Mouse (Mus musculus) gastrocnemius, postnatal 36 days (tissue): ENCODE data around the gene Samd5. TPM values are rescaled to one million over a fixed set of nuclear protein-coding genes. Genes with fewer than 3 reads are reported as not detected.

Source experiments
- DNase-seq, 2 experiments: peaks; one replicate each; pipeline ENCODE4 v3.0.0; 2022
- intact Hi-C: fragments of 180-260 bp; cut with DNase I; formaldehyde crosslinking; loops from one replicate; pipeline ENCODE4 v1.15.1; 2025
- long read RNA-seq, 2 experiments: library from polyadenylated mRNA; stranded (forward); transcript quantifications; one replicate each; pipeline ENCODE4 v2.0.0; 2021
- total RNA-seq, 2 experiments: library from RNA; stranded (reverse); gene quantifications; 2 replicates each; pipeline ENCODE4 v1.2.3; 2021

Samd5 gene
- 1 to 10 TPM; 1.6 to 1.7 TPM for total RNA-seq
- long read RNA-seq, experiment 1, result 0 reads
- long read RNA-seq, experiment 2, partial matches to known transcripts, result 0 of 1 reads
- long read RNA-seq, experiment 2, other reads (novel, unspliced or antisense), result 1 of 1 reads

DNA sequence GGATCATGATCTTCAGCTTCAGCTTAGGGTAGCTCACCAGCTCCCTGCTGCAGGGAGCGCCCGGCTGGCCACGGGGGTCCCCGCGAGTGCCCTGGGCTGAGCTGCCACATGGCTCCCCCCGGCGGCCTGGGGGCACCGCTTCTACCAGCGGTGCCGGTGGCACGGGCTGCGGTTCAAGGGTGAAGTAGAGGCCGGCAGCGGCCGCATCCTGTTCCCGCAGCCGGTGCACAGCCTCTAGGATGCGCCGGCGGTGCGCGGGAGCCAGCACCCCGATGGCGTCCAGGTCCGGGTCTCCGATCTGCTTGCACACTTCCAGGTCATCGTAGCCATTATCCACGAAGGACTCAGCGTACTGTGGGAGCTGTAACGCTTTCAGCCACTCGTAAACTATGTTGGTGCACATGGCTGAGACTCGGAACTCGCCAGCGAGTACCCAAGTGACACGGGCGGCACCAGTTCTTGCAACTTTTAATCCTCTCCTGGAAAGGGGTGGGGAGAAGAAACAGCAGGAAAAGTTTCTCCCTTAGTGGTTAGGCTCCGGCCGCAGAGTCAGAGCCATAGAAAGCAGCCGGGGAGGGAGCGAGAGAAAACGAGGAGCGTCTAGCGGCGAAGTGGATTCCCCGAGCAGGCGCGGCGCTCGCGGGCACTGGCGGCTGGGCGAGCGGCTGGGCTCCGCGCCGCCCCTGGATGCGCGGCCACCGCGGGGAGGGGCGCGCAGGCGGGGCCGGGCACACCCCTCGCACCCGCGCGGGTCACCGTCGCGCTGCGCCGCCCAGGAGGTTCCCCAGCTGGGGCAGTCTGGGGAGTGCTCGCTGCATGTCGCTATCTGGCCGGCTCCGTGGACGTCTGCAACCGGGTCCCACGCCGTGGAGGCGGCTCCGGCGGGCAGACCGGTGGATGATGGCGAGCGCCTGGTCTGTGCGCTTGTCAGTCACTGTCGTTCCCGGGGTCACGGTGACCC lies at the start of gene Samd5:
Samd5 (minus strand) TSS at position 648 of the 961 bp plus-strand sequence.
- intact Hi-C loops, result loop anchor here (5.0 kb wide), 1 partner anchor 623 kb away; no protein-coding TSS in a partner anchor
- DNase-seq, result peak; percentile 25 to 35

DNA sequence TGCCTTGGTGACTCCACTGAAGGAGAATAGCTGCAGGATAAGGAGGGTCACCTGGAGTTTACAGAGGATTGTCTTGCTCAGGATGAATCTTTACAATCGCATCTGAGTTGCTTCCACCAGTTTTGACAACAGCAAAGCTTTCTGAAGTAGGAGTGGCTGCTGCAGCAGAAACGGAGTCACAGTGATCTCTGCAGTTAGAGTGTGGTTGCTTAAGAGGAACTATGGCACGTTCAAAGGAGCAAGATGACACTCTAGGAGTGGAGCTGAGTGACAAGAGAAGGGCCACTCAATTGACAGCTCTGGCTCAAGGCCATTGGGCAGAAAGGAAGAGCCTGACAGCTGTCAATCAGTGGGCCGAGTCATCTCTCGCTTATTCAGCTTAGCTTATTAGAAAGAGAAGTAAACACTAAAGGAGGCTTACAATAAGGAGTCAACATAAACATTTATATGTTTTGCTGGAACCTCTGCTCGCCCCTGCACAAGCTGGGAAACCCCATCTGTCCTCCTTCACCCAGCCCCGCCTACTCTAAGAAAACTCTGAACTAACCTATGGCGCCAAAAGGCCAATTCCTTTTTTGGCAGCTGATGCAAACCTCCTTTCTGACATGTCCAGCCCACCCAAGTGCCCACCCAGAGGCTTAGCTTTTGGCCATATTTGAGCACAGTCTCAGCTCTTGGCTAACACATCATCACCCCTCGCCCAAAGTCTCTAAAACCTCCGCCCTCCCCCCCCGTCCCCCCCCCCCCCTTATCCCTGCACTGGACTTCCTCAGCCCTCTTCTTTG lies 47.7 kb upstream of the Samd5 start:
- intact Hi-C loops, result no loop called here
- DNase-seq, result no peak

DNA sequence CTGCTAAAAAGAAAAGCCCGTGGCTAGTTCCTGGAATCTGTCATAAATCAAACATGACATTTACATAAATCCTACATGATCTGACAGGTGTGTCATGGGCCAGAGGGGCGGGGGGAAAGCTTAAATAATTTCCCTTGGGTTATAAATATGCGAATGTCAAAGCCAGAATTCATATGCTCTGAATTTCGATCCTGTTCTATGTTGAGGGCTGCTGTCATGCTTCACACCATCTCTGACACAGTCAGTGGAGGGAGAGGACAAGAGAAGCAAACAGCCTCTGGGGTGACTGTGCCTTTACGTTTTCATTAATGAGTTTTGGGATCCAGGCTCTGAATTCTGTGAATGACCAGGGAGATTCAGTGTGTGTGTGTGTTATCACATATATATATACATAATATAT lies 45.0 kb upstream of the Samd5 start:
- intact Hi-C loops, result no loop called here
- DNase-seq, result no peak

DNA sequence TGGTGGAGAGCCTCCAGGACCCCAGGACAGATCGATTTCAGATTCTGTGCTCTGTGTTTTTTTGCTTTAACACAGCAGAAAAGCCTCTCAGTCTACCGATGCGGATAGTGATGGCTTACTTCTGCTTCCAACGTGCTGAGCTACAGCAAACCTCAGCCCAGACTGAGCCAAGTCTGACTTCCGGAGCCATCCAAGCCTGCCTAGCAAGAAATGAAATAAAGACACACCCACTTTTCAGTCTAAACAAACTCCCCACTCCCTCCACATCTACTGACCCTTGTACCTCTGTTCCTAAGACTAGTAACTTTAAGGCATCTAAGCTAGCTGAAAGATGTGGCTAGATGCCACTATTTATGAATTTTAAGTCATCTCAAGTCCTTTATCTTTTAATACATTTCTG lies 43.1 kb upstream of the Samd5 start:
- no peak for DNase-seq
- intact Hi-C loops, result no loop called here

DNA sequence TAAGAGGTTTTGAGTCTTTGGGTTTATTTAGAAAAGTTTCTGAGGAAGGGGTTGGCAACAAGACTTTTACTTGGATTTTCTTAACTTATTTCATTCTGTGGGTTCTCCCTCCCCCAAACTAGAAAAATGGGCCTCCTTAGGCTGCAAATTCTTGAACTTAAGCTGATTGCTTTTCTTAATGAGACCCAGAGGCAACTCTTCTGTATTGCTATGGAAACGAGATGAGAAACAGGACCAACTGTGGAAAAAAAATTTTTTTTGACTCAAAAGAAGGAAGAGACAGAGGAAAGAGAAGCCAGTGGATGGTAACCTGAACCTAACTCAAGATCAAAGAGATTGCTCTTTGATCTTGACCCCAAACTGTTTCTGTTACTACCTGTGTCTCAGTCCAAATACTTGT lies 29.9 kb upstream of the Samd5 start:
- no peak for DNase-seq
- intact Hi-C loops, result no loop called here

DNA sequence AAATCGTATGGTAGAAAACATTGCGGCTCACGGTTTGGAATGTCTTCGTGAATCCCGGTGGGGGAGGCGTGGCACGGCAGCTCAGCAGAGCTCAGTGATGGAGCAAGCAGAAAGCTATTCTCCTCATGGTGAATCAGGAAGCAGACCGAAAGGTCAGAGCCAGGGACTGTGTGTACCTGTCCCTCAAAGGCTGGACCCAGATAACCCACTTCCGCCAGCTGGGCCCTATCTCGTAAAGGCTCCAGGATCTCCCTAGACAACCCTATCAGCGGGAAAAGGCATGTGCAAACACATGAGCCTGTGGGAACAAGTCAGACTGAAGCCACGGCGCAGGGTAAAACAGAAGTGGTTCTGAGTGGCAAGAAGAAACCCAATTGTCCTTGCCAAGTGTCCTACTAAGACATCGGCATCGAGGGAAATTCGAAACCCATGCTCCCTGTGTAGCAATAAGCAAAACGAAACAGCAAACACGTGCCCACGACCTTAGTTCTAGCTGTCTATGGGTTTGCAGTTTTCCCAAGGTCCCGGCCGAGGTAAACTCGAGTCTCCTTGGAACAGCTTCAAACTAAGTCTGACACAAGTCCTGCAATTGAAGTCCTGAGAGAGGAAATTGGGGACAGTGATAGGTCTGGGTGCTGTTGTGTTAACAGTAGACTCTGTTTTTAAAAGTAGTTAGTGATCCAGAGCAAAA lies 24.2 kb upstream of the Samd5 start:
- intact Hi-C loops, result no loop called here
- DNase-seq, result no peak

DNA sequence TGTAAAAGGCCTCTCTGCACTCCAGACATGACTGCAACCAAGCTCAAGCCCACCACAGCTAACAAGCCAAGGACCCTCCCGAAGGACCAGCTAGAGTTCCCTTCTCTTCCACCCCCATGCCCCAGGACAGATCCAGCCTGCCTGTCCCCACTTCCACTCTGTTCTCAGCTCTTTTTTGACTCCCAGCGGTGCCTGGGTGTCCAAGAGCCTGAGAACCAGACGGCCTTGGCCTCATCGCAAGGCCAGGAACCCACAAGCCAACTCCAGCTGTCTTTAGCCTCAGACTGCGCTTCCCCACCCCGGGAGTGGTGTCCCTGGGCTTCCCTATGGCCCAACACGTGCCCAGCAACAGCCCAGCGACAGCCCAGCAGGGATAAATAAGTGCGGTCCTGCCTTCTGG lies 23.1 kb upstream of the Samd5 start:
- intact Hi-C loops, result no loop called here
- no peak for DNase-seq

DNA sequence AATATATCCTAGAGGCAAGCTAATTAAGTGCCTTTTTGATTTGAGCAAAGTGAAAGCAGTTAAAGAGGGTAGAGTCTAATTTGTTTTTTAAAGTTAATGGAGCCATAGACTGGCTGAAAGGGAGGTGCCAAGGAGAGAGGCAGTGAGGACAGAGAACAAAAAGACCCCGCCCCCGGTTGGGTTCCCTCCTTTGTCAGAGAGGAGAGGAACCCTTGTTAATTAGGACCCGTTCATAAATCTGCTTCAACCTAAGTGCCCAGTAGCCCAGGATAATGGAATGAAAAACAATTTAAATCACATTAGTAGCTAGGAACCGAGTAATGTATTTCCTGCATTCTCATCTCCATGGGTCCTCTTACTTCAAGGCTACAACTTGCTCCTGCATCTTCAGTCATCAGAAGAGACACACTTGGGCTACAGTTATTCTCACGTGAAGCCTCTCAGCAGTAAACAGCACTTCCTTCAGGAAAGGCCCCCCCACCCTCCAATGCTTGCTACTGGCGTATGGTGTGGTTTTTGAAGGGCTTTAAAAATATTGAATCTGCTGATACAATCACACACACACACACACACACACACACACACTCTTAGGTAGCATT lies 21.6 kb upstream of the Samd5 start:
- intact Hi-C loops, result no loop called here
- DNase-seq, result no peak

DNA sequence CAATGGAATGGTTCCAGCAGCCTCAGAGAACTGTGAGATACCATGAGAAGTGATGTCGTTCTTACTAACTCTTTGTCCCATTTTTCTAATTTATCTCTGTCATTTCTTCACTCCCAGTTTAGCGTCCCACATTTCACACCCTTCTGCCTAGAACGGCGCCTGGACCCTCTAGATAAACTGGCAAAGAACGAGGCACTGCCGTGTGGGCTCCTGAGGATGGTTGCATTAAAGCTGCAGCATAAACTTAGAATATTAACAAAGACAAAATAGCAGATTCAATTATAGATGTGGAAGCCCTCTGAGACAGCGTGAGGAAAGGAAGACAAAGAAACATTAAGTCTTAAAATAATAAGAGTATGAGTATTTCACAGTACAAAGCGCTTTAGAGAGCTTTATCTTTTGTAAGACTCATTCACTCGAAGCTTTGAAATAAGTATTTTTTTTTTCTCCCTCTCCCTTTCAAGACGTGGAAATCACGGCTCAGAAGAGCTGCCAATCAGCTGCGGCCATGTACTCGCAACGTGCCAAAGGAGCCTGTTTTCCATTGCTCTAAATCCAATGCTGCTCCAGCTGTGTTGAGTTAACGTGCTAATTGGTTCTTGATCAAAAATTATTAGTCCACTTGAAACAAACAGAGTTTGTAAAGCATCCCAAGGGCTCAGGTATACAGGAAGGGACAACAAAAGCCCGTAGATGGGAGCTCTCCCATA lies 19.1 kb upstream of the Samd5 start:
- no peak for DNase-seq
- intact Hi-C loops, result no loop called here

DNA sequence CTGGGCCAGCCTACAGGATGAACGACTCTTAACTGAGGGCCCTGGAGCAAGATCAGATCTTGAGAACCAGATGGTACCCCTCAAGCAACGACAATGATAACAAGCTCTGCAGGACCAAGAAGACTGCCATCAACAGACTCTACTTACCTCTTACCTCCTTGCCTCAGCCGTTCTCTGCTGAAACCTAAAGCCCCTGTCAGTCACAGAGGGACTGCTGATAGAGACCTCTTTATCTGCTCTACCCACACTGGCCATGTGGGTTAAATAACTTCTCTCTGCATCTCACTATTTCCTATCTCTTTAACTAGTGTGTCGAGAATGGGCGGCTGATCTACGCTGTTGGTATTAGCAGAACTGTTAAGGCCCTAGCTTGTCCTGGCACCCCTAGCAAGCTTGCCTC lies 5.9 kb upstream of the Samd5 start:
- intact Hi-C loops, result no loop called here

DNA sequence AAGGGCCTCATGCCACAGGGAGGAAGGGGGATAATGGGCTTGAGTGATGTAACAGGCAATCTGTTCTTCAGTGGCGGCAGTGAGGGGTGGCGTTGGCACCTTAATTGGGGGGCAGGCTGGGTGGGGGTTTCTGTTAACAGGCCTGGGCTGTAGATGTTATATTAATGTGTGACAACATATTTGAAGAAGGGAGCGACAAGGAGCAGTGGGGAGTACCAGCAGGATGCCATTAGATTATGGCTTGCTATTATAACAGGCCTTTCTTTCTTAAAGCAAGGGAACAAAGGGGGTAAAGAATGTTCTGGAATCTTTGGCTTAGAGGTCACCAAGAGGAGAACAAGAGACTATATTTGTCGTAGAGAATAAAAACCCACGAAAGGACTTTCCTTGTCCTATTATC lies 4.9 kb upstream of the Samd5 start:
- intact Hi-C loops, result loop anchor here (5.0 kb wide), 1 partner anchor 628 kb away; no protein-coding TSS in a partner anchor
- no peak for DNase-seq

More for the DNA sequence above, 5.9 kb upstream of the Samd5 start:
- no peak for DNase-seq

DNA sequence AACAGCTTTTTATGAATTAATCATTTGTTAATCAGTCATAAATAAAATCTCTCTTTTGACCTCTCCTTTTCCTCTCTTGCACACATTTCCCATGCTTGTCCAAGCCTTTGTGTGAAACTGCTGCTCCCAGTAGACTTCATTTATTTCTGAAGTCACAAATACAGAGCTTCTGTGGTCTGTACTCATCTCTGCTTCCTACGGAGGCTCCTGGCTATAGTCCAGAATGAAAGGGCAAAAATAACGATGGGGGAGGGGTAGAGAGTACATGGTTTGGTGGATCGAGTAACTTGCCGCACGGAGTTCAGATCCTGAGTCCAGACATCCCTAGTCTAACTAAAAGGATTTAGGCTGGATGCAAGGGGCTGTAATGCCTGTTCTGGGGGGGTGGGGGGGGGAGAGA lies 3.1 kb upstream of the Samd5 start:
- intact Hi-C loops, result loop anchor here (5.0 kb wide), 1 partner anchor 626 kb away; no protein-coding TSS in a partner anchor

DNA sequence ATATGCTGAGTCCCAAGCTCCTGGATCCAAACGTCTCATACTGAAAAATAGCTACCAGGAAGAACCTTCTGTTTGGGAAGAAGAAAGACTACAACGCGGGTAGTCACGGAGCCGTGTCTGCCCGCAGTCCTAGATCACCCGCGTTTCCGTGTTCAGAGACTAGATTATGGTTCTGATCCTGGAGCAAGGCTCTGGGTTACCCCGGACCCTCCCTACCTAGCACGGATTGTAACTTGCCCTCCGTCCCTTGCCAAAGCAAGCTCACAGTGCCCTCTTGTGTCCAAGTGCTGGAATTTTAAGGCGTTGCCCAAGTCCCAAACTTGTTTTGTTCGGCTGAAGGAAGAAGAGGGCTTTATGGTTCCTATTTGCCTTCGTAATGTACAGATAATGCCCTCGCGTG lies 1.9 kb upstream of the Samd5 start:
- intact Hi-C loops, result loop anchor here (1.0 to 5.0 kb wide), 3 partner anchors 100 to 625 kb away; no protein-coding TSS in a partner anchor

More for the DNA sequence above, 3.1 kb upstream of the Samd5 start:
- DNase-seq, result no peak

DNA sequence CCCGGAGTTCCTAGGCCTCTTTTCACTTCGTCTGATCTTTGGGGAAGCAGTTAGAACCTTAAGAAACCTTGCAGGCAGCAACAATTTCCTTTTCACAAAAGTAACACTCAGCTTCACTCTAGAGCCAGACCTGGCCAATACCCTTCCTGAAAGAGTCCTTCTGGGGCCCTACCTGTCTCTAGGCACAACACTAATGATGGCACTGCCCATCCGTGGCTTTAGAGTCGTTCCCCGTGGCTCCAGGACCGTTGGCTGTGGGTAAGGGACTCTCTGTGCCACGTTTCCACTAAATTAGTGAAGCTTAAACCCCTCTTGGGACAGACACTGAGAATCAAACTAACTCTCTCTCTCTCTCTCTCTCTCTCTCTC lies 1.4 kb upstream of the Samd5 start:
- intact Hi-C loops, result loop anchor here (1.0 to 5.0 kb wide), 2 partner anchors 99 to 624 kb away; no protein-coding TSS in a partner anchor
- DNase-seq, result no peak

More for the DNA sequence above, 1.9 kb upstream of the Samd5 start:
- DNase-seq, result peak; percentile 39 to 58

DNA sequence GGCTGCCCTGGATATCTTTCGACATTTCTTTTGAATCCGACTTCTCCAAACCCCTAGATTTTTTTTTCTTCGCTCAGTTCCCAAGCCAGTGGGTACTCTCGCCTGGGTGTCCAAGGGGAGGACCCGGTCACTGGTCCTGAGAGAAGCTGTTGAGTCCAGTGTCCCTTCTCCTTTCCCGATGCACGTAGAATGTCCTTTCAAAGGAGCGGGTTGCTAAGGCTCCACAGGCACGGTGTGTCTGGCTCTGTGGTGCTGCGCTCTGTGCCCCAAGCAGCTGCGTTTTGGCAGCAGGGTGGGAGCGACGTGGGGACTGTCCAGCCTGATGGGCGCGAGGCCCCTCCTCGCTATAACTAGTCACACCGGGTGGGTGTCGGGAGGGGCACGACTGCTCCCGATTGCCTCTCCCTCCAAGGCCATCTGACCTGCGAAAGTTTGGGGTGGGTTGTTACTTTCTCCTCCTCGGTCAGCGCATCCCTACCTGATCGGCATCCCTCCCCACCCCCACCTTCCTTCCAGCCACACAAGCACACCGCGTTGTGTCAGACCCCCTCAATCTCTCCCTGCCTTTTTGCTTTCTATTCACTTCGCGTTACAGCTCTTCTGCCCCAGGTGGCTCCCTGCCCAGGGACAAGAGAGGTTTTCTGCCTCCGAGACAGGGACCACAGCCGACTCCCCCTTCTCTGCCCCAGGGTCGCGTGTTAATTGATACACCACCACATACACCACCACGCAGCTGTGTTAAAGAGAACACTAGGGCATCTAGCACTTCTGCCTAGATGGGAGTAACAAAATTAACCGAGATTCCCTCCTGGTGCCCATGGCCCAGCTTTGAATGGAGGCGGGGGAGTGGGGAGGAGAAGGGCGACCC lies 776 bp upstream of the Samd5 start:
- DNase-seq, result no peak
- intact Hi-C loops, result loop anchor here (1.0 to 5.0 kb wide), 2 partner anchors 98 to 623 kb away; no protein-coding TSS in a partner anchor

DNA sequence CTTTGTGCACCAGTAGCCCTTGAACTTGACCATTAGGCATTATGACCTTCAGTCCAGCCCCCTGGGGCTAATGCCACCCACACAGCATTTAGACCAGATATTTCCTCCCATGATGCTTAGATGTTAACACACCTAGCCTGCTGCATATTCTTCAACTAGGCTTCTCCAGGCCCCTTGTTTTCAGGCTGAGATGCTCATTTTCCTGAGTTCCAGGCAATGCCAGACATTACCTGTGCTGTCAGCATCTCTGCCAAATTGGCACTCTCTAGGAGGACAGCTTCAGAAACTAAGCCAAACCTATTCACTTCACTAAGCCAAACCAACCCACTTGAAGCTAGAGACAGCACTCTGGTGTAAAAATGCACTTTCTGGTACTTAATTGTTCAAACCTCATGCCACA lies 1.7 kb downstream of the Samd5 start:
- intact Hi-C loops, result no loop called here
- no peak for DNase-seq

DNA sequence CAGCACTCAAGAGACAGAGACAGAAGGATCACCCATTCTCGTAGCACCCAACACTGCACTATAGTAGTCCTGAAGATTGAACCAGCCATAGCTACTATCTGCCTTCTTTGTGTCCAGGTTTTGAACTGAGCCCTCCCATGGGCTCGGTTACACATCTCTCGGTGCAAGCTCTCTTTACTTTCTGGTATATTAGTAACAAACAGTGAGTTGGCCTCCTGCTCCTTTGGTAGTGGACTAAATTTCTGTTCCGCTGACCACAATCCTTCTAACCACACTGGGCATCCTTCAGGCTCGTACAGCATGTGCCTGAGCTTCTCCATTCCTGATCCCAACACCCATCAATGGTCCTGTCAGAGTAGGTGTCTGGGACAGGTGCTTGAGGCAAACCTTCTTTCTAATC lies 2.3 kb downstream of the Samd5 start:
- intact Hi-C loops, result no loop called here
- DNase-seq, result no peak

DNA sequence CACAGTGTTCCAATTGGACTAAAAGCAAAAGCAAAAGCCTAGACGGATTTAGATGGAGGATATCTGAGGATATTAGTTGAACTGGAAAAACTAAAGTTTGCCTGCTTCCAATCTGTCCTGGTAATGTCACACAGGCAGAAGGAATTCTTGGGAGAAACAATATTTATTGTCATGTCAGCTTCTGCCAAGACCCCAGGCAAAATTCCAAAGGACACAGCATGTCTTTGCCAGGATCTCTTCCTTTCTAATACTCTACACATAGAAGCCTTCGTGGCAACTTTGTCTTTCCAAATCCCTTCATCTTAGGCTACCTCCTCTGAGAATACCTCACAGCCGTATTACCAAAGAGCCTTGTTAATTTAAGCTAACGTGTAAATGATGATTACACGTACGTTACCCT lies 4.7 kb downstream of the Samd5 start:
- intact Hi-C loops, result no loop called here
- no peak for DNase-seq
